Mouse (Mus musculus): Measurements from ENCODE around the gene Arhgef17.
A peak's percentile ranks its signal among the peaks of the same experiment; 100 is the strongest.
"Not testable (repeated sequence)": the region's sequence is repeated elsewhere in the genome, so short reads cannot be mapped to it uniquely, and the experiment has no call there.

Arhgef17 gene

GRCm38 (mm10) chr7:100869877-100870629 is 61.9 kb downstream of the Arhgef17 start:
- no peak for DNase-seq

GRCm38 (mm10) chr7:100868551-100868950 is 63.4 kb downstream of the Arhgef17 start:
- DNase-seq = no peak

GRCm38 (mm10) chr7:100867561-100867960 is 64.3 kb downstream of the Arhgef17 start:
- no peak for DNase-seq

DNA sequence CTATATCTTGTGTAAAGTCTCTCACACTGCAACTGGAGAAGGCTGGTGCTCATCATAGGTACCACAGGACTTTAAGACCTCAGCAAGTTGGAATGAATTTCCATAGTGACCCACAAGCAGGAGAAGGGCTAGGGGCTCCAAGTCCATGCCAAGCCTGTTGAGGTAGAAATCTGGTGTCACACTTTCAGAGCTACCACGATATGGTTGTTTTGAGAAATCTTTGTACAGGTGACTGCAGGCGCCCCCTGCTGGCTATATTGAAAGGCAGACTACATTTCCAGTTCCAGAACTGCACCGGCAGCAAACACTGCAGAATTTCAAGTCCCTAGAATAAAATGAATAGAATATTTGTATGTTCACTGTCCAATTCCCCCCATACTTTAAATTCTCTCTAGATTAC is 65.2 kb downstream of the Arhgef17 start:
- DNase-seq = peak; percentile 64 to 71

DNA sequence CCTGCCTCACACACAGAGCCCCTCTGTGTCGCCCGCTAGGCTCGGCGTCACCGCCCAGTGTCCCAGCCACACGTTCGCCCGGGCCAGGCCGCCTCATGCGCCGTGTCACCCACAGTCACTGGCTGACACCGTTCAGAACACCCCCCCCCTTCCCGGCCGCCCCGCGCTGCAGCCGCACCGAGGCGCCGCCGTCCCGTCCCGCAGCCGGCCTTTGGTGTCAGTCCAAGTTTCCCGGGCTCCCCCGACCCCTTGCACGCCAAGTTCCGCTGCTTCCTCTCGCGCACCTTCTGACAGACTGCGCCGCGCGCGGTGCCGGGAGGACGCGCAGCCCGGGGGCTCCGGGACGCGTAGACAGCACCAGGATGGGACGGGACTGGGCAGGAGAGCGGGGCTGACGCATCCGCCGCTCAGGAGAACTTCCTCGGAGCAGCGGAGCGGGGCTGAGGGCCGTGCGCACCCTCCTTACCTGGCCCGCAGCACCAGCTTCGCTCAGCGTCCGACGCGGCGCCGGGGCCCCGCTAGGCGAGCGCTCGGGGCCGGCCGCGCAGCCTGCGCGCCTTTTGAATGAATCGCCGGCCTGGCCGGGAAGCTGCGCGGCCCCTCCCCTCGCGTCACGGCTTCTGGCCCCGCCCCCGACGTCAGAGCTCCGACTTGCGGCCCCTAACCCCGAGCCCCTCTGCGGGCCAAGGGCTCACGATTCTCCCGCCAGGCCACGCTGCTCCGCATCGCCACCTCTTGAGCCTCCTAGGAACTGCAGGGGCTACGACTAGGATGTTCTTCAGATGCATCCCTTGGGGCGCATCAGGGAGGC is 68.9 kb downstream of the Arhgef17 start, which contains the start of gene Relt:
TSS of gene Relt (minus strand) at position 619 of the 811 bp plus-strand sequence.
- DNase-seq = peak; percentile 97 to 98

DNA sequence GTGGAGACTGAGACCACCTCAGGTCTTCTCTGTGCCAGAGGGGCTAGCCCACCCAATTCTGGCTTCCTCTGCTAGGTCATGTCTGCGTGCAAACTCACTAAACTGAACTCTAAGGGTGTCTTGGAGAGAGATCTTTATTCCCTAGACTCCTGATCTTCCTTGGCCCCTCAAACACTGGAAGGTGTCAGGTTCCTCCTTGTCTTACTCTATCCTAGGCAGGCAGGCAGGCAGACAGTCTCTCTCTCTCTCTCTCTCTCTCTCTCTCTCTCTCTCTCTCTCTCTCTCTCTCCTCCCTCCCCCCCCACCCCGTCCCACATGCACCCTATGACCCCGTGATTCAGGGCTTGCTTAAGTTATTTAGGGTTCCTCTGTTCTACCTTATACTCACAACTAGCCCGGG is 69.6 kb downstream of the Arhgef17 start:
- no peak for DNase-seq

- no peak for DNase-seq
These were observed 70.7 kb downstream of the Arhgef17 start for GRCm38 (mm10) chr7:100861209-100861608.

- no peak for DNase-seq
These were observed 71.5 kb downstream of the Arhgef17 start for GRCm38 (mm10) chr7:100860450-100860849.

DNA sequence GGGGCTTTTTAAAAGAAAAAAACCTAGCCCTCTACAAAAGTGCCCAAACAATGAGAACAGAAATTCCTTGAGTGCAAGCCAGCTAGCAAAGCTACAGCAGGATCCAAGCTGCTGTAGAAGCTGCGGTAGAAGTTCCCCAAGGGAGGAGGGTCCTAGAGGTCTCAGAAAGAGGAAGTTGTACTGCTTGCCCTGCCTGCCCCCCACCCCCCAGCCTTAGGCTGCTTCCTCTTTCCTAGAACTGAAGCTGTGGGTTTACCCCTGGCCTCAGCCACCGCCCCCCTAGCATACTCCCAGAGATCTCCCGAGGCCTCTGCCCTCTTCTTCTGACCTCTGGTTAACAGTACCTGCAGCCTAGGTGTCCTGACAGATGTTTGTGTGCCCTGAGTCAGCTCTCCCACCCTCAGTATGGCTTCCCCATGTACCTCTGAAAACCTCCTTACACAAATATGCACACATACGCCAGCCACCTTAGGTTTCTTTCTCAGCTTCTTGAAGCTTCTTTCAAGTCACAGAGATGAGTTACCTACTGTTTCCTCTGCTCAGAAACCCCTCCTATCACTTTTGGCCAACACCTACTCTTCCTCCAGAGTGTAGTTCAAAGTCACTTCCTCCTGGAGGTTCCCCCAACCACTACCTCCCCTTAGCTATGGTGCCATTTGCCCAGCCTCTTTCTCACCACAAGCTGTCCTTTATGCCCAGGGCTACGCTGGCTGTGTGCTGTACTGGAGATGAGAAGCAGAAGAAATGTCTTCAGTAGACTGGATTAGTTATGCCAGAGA is 75.9 kb downstream of the Arhgef17 start:
- peak; percentile 77 to 81 for DNase-seq

DNA sequence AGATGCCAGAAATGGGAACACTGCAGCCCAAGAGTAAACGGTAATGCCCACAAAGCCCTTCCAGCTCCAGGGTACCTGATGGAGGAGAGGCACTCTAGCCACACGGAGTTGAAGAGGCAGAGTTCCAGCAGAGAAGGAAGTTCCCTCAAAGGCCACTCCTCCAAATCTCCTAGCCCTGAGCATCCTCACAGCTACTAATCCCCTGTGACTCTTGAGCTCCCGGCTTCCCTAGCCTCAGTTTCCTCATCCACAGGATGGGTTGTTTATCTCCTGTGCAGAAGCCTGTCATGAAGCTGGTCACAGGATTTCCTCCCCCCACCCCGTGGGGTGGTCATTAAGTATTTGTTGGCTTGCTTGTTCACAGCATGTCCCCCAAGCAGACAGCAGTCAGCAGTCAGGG is 76.6 kb downstream of the Arhgef17 start:
- DNase-seq = no peak

- no peak for DNase-seq
These were observed 77.0 kb downstream of the Arhgef17 start for GRCm38 (mm10) chr7:100854861-100855260.

GRCm38 (mm10) chr7:100854137-100854814 is 77.6 kb downstream of the Arhgef17 start:
- no peak for DNase-seq

- DNase-seq = no peak
These were observed 78.5 kb downstream of the Arhgef17 start for GRCm38 (mm10) chr7:100853396-100853795.

GRCm38 (mm10) chr7:100851481-100852356 is 80.2 kb downstream of the Arhgef17 start:
- DNase-seq = no peak

- DNase-seq = no peak
These were observed 82.4 kb downstream of the Arhgef17 start for GRCm38 (mm10) chr7:100849508-100849907.

DNA sequence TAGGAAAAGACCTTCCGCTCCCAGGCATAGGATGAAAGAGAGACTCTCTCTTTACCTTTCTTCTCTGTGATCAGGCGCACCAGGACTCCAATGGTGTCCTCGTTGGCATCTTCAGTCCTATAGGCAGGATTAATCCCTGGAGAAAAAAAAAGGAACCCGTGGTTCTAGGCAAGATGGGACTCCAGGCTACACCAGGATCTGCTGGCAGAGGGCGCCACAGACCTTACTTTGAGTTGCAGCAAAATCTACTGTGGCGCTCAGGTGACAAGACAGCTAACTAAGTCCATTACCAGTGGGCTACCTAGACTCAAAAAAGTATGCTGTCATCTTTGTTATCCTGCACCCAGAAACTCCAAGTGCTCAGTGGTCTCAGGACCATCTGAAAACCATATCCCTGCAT is 83.2 kb downstream of the Arhgef17 start:
- DNase-seq = peak; percentile 72 to 75

GRCm38 (mm10) chr7:100847131-100847530 is 84.8 kb downstream of the Arhgef17 start:
- no peak for DNase-seq

DNA sequence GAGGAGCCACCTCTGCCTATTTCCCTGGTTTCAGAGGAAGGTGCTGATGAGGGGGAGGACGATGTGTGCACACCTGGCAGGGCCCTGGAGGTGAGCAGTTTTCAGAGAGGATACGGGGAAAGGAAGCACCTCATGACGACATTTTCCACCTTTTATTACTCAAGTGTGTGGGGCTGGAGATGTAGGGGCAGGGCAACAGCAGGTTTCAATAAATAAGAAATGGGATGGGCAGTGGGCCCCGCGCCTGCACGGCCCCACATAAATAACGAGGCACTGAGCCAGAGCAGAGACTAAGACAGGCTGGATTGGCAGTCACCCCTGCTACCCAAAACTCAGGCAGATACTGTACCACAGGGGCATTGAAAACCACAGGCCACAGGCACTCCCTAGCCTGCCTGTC is 85.9 kb downstream of the Arhgef17 start:
- DNase-seq = not testable (repeated sequence)

- peak in 1 of 2 experiments; percentile 9 for DNase-seq
These were observed 86.5 kb downstream of the Arhgef17 start for GRCm38 (mm10) chr7:100845412-100845811.

- no peak for DNase-seq
These were observed 86.9 kb downstream of the Arhgef17 start for GRCm38 (mm10) chr7:100845026-100845400.

- no peak for DNase-seq
These were observed 87.4 kb downstream of the Arhgef17 start for GRCm38 (mm10) chr7:100844385-100845025.

All from thymus, postnatal 36 days (tissue).